Mouse (Mus musculus): Measurements from ENCODE around the gene Serf1. TPM values are rescaled to one million over a fixed set of nuclear protein-coding genes. Genes with fewer than 3 reads are reported as not detected.
"Not testable (repeated sequence)": the region's sequence is repeated elsewhere in the genome, so short reads cannot be mapped to it uniquely, and the experiment has no call there.

The Serf1 gene
- polyA plus RNA-seq, 1 experiment: 30.0 TPM

DNA sequence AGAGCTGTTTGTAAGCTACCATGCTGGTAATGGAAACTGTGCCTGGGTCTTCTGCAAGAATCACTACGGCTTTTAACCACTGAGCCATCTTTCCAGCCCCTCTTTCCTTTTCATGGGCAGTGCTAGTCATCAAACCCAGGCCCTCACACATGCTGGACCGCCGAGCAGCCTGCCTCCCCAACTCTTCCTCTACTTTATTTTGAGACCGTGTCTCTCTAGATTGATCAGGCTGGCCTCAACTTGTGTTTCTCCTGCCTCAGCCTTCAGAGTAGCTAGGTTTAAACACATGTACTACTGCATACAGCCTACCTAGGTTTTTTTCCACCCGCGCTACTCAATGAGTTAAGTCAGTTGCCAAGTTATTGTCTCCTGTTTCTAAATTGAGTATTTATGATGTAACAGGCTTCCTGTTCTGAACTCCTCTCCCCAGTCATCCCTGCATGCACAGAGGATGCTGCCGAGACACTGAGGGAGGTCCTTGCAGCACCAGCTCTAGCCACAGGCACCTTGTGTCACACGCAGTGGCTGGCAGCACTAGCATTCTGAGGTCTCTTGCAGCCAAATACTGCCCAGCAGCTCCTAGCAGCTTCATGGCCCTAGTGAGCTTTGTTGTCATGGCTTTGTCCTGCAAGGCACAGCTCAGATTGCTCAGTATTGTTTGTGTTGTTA, 34.0 kb downstream of the Serf1 start:
- TF ChIP-seq MYOG (IDR thresholded peaks at IDR 0.05; ENCODE audit: control insufficient read depth, extremely low read depth, insufficient read length) (no peak), USF1 (IDR thresholded peaks at IDR 0.05; ENCODE audit: low read depth) (no peak), CEBPB (IDR thresholded peaks at IDR 0.05; ENCODE audit: low read depth) (no peak), MAX (IDR thresholded peaks at IDR 0.05) (no peak), CTCF (IDR thresholded peaks at IDR 0.05; ENCODE audit: control insufficient read depth, insufficient read depth, insufficient read length) (no peak), FOSL1 (IDR thresholded peaks at IDR 0.05; ENCODE audit: insufficient read depth, low read length, poor library complexity, severe bottlenecking) (no peak), MYOD1 (IDR thresholded peaks at IDR 0.05; ENCODE audit: control insufficient read depth, insufficient read length, low read depth) (no peak)
- Histone ChIP-seq H3K79me3 (ENCODE audit: low read depth) (no peaks in the 10 kb centered on the region), H3K27me3 (ENCODE audit: control insufficient read depth, insufficient read depth, insufficient read length) (no peaks in the 10 kb centered on the region), H3ac (ENCODE audit: control insufficient read depth, insufficient read length, low read depth) (no peak overlapping the region), H3K79me2 (ENCODE audit: control insufficient read depth, insufficient read depth) (no peaks in the 10 kb centered on the region), H3K36me3 (ENCODE audit: control insufficient read depth, insufficient read depth) (peaks cover 20% of the 10 kb centered on the region), H3K4me3 (ENCODE audit: insufficient read depth, poor library complexity, severe bottlenecking) (no peak overlapping the region)

- Histone ChIP-seq H3K79me3 (ENCODE audit: low read depth) (no peaks in the 10 kb centered on the region), H3K27me3 (ENCODE audit: control insufficient read depth, insufficient read depth, insufficient read length) (no peaks in the 10 kb centered on the region), H3K79me2 (ENCODE audit: control insufficient read depth, insufficient read depth) (no peaks in the 10 kb centered on the region), H3K4me3 (ENCODE audit: insufficient read depth, poor library complexity, severe bottlenecking) (no peak overlapping the region), H3K36me3 (ENCODE audit: control insufficient read depth, insufficient read depth) (no peaks in the 10 kb centered on the region), H3ac (ENCODE audit: control insufficient read depth, insufficient read length, low read depth) (no peak overlapping the region)
- no peak for TF ChIP-seq USF1 (IDR thresholded peaks at IDR 0.05; ENCODE audit: low read depth)
- TF ChIP-seq MAX (IDR thresholded peaks at IDR 0.05): no peak
- TF ChIP-seq MYOG (IDR thresholded peaks at IDR 0.05; ENCODE audit: control insufficient read depth, extremely low read depth, insufficient read length): no peak
- TF ChIP-seq FOSL1 (IDR thresholded peaks at IDR 0.05; ENCODE audit: insufficient read depth, low read length, poor library complexity, severe bottlenecking): no peak
- TF ChIP-seq MYOD1 (IDR thresholded peaks at IDR 0.05; ENCODE audit: control insufficient read depth, insufficient read length, low read depth): no peak
- TF ChIP-seq CTCF (IDR thresholded peaks at IDR 0.05; ENCODE audit: control insufficient read depth, insufficient read depth, insufficient read length): no peak
- no peak for TF ChIP-seq CEBPB (IDR thresholded peaks at IDR 0.05; ENCODE audit: low read depth)
Observed at GRCm38 (mm10) chr13:100152659-100153058, 44.8 kb downstream of the Serf1 start.

DNA sequence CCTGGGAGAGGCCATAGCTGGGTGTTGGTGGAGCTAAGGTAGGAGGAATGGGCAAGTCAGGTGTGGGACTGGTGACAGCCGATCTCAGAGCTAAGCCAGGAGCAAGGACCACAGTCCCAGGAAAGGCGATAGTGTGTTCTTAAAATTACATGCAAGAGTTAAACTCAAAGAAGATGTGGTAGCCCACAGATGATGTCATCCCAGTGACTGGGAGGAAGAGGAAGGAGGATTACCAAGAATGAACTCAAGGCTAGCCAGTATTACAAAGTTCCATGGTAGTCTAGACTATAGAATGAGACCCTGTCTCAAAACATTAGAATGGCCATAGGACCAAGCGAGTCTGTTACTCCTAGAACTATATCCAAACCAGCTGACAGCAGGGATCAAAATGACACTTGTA, 48.8 kb downstream of the Serf1 start:
- Histone ChIP-seq H3K4me3 (ENCODE audit: insufficient read depth, poor library complexity, severe bottlenecking) (no peak overlapping the region), H3K79me3 (ENCODE audit: low read depth) (no peaks in the 10 kb centered on the region), H3K79me2 (ENCODE audit: control insufficient read depth, insufficient read depth) (no peaks in the 10 kb centered on the region), H3K36me3 (ENCODE audit: control insufficient read depth, insufficient read depth) (no peaks in the 10 kb centered on the region), H3K27me3 (ENCODE audit: control insufficient read depth, insufficient read depth, insufficient read length) (no peaks in the 10 kb centered on the region), H3ac (ENCODE audit: control insufficient read depth, insufficient read length, low read depth) (no peak overlapping the region)
- no peak for TF ChIP-seq MYOG (IDR thresholded peaks at IDR 0.05; ENCODE audit: control insufficient read depth, extremely low read depth, insufficient read length)
- no peak for TF ChIP-seq FOSL1 (IDR thresholded peaks at IDR 0.05; ENCODE audit: insufficient read depth, low read length, poor library complexity, severe bottlenecking)
- no peak for TF ChIP-seq CEBPB (IDR thresholded peaks at IDR 0.05; ENCODE audit: low read depth)
- TF ChIP-seq MAX (IDR thresholded peaks at IDR 0.05): no peak
- TF ChIP-seq CTCF (IDR thresholded peaks at IDR 0.05; ENCODE audit: control insufficient read depth, insufficient read depth, insufficient read length): no peak
- no peak for TF ChIP-seq MYOD1 (IDR thresholded peaks at IDR 0.05; ENCODE audit: control insufficient read depth, insufficient read length, low read depth)
- no peak for TF ChIP-seq USF1 (IDR thresholded peaks at IDR 0.05; ENCODE audit: low read depth)

- H3K27me3 ChIP-seq (ENCODE audit: control insufficient read depth, insufficient read depth, insufficient read length); H3K36me3 ChIP-seq (ENCODE audit: control insufficient read depth, insufficient read depth); H3ac ChIP-seq (ENCODE audit: control insufficient read depth, insufficient read length, low read depth): not testable (repeated sequence)
Observed at GRCm38 (mm10) chr13:100161171-100161870, 53.5 kb downstream of the Serf1 start.

GRCm38 (mm10) chr13:100162467-100162866, 54.7 kb downstream of the Serf1 start:
- H3ac ChIP-seq (ENCODE audit: control insufficient read depth, insufficient read length, low read depth); H3K27me3 ChIP-seq (ENCODE audit: control insufficient read depth, insufficient read depth, insufficient read length); H3K79me3 ChIP-seq (ENCODE audit: low read depth); H3K36me3 ChIP-seq (ENCODE audit: control insufficient read depth, insufficient read depth); H3K79me2 ChIP-seq (ENCODE audit: control insufficient read depth, insufficient read depth); H3K4me3 ChIP-seq (ENCODE audit: insufficient read depth, poor library complexity, severe bottlenecking): not testable (repeated sequence)

More at GRCm38 (mm10) chr13:100161171-100161870, 53.5 kb downstream of the Serf1 start:
- not testable (repeated sequence) for H3K4me3 ChIP-seq (ENCODE audit: insufficient read depth, poor library complexity, severe bottlenecking); H3K79me3 ChIP-seq (ENCODE audit: low read depth); H3K79me2 ChIP-seq (ENCODE audit: control insufficient read depth, insufficient read depth)

Other genes starting within 250 kb of the Serf1 start
- gene Cartpt, start 206.9 kb upstream of the Serf1 start, polyA plus RNA-seq (2012; fragmentation: generic; extraction: Trizol): not detected
- gene Mccc2, start 92.4 kb upstream of the Serf1 start, polyA plus RNA-seq (2012; fragmentation: generic; extraction: Trizol): 7.8 TPM
- gene Bdp1, start 3.9 kb upstream of the Serf1 start, polyA plus RNA-seq (2012; fragmentation: generic; extraction: Trizol): 3.0 TPM
- gene Smn1, start 16.8 kb downstream of the Serf1 start, polyA plus RNA-seq (2012; fragmentation: generic; extraction: Trizol): 72.8 TPM
- 0.21 TPM for gene Naip2, start 94.1 kb downstream of the Serf1 start, polyA plus RNA-seq (2012; fragmentation: generic; extraction: Trizol)
- gene Naip5, start 138.3 kb downstream of the Serf1 start, polyA plus RNA-seq (2012; fragmentation: generic; extraction: Trizol): 0.01 TPM
- gene Naip6, start 209.7 kb downstream of the Serf1 start, polyA plus RNA-seq (2012; fragmentation: generic; extraction: Trizol): 0.05 TPM